Mouse (Mus musculus): ENCODE results near the gene Sez6l2. TPM values are rescaled to one million over a fixed set of nuclear protein-coding genes. Genes with fewer than 3 reads are reported as not detected.

Sez6l2 gene
- total RNA-seq (2023) = 6.5 TPM

GRCm38 (mm10) chr7:126949793-126950646 is at the start of gene Sez6l2:
Sez6l2 (plus strand) TSS chr7:126950563.

GRCm38 (mm10) chr7:126922624-126923060 is 27.7 kb upstream of the Sez6l2 start, which contains the start of gene Tmem219:
Tmem219 (minus strand) TSS chr7:126922917.

GRCm38 (mm10) chr7:126928384-126929037 is 21.9 kb upstream of the Sez6l2 start, which contains the start of gene Kctd13:
Kctd13 (plus strand) TSS chr7:126928879.

GRCm38 (mm10) chr7:126949403-126949792 is 965 bp upstream of the Sez6l2 start, which contains the start of gene Asphd1:
Asphd1 (minus strand) TSS chr7:126949582.

GRCm38 (mm10) chr7:126975893-126975949 is 25.4 kb downstream of the Sez6l2 start, which contains the start of gene Cdipt:
Cdipt (plus strand) TSS chr7:126975914.

GRCm38 (mm10) chr7:126975950-126976866 is 25.8 kb downstream of the Sez6l2 start, which contains the start of gene Cdiptos:
Cdiptos (minus strand) TSS chr7:126976098.

GRCm38 (mm10) chr7:127014320-127014719 is 64.0 kb downstream of the Sez6l2 start, which contains the start of gene Mvp:
Mvp (minus strand) TSS chr7:127014621.

GRCm38 (mm10) chr7:127016481-127016485 is 65.9 kb downstream of the Sez6l2 start, which contains the start of gene Pagr1b:
Pagr1b (minus strand) TSS chr7:127016484.

GRCm38 (mm10) chr7:127016971-127017949 is 66.9 kb downstream of the Sez6l2 start, which contains the start of gene Pagr1a:
Pagr1a (minus strand) TSS chr7:127017352.

Other genes with a start within 250 kb of the Sez6l2 start
- gene Coro1a, start 242.8 kb upstream of the Sez6l2 start, total RNA-seq (2023) = 1,247 TPM
- gene Mapk3, start 191.0 kb upstream of the Sez6l2 start, total RNA-seq (2023) = 42.7 TPM
- 4.1 TPM for gene Gdpd3, start 184.2 kb upstream of the Sez6l2 start, total RNA-seq (2023)
- 232 TPM for gene Ypel3, start 173.6 kb upstream of the Sez6l2 start, total RNA-seq (2023)
- gene Tbx6, start 169.1 kb upstream of the Sez6l2 start, total RNA-seq (2023) = 7.7 TPM
- gene Ppp4c, start 158.1 kb upstream of the Sez6l2 start, total RNA-seq (2023) = 228 TPM
- not detected for gene Fam57b, start 152.9 kb upstream of the Sez6l2 start, total RNA-seq (2023)
- not detected for gene 4930451I11Rik, start 118.9 kb upstream of the Sez6l2 start, total RNA-seq (2023)
- gene Doc2a, start 103.1 kb upstream of the Sez6l2 start, total RNA-seq (2023) = not detected
- gene Hirip3, start 88.6 kb upstream of the Sez6l2 start, total RNA-seq (2023) = 31.9 TPM
- 55.6 TPM for gene Ino80e, start 88.2 kb upstream of the Sez6l2 start, total RNA-seq (2023)
- gene Taok2, start 65.9 kb upstream of the Sez6l2 start, total RNA-seq (2023) = 95.7 TPM
- gene Tmem219, start 27.6 kb upstream of the Sez6l2 start, total RNA-seq (2023) = 26.0 TPM
- 36.8 TPM for gene Kctd13, start 21.7 kb upstream of the Sez6l2 start, total RNA-seq (2023)
- gene Asphd1, start 981 bp upstream of the Sez6l2 start, total RNA-seq (2023) = not detected
- gene Cdipt, start 25.4 kb downstream of the Sez6l2 start, total RNA-seq (2023) = 125 TPM
- gene Cdiptos, start 25.5 kb downstream of the Sez6l2 start, total RNA-seq (2023) = not detected
- 25.6 TPM for gene Mvp, start 64.1 kb downstream of the Sez6l2 start, total RNA-seq (2023)
- not detected for gene Pagr1b, start 65.9 kb downstream of the Sez6l2 start, total RNA-seq (2023)
- 3.0 TPM for gene Pagr1a, start 66.8 kb downstream of the Sez6l2 start, total RNA-seq (2023)
- gene Gm42742, start 70.5 kb downstream of the Sez6l2 start, total RNA-seq (2023) = 43.4 TPM
- 2.1 TPM for gene Prrt2, start 70.6 kb downstream of the Sez6l2 start, total RNA-seq (2023)
- gene Maz, start 76.5 kb downstream of the Sez6l2 start, total RNA-seq (2023) = 202 TPM
- 2.7 TPM for gene Kif22, start 91.9 kb downstream of the Sez6l2 start, total RNA-seq (2023)
- gene Zg16, start 136.8 kb downstream of the Sez6l2 start, total RNA-seq (2023) = 4.4 TPM
- 73.9 TPM for gene AI467606, start 140.8 kb downstream of the Sez6l2 start, total RNA-seq (2023)
- gene Qprt, start 171.7 kb downstream of the Sez6l2 start, total RNA-seq (2023) = 37.4 TPM
- gene Spn, start 187.3 kb downstream of the Sez6l2 start, total RNA-seq (2023) = 313 TPM
- gene Cd2bp2, start 245.5 kb downstream of the Sez6l2 start, total RNA-seq (2023) = 70.5 TPM

Measured in CD8-positive naive resting alpha-beta T cell, adult 57 days (primary cell).